ENCODE assay signal across 21 mouse cellular contexts in genomic region chr8:10985064-10985463, GRCm38 (mm10). TPM values are rescaled to one million over a fixed set of nuclear protein-coding genes. Genes with fewer than 3 reads are reported as not detected.
DNase-seq lines count a peak whose midpoint lies in the region; ATAC-seq lines count a peak whose summit lies in the region.
"Had no signal": no experiment of that assay in that cellular context is flagged by ENCODE, and none has a peak within 500 bp of the region (broad histone marks: within the 10 kb centered on the region; RNA-seq: fewer than 3 reads in every experiment).

No protein-coding gene starts in this region.

- H3K4me3 ChIP-seq in liver, embryonic 11.5 days (ENCODE audit: low read depth, low read length), result no peak overlapping the region
- H3K4me3 ChIP-seq in liver, embryonic 12.5 days, result no peak overlapping the region
- H3K4me3 ChIP-seq in liver, embryonic 16.5 days (ENCODE audit: low read depth, low read length), result no peak overlapping the region
- H3K4me3 ChIP-seq in midbrain, embryonic 16.5 days (ENCODE audit: low read depth, low read length), result no peak overlapping the region
- H3K4me3 ChIP-seq: embryonic facial prominence, embryonic 15.5 days; erythroblast, embryonic 14.5 days; forebrain, embryonic 15.5 days; heart, adult 2 months; heart, embryonic 15.5 days; hindbrain, embryonic 10.5 days had no signal

- WGBS in liver, embryonic 11.5 days, result 77% methylated on average over 7 of the region's 7 CpGs
- WGBS in liver, embryonic 12.5 days (ENCODE audit: insufficient replicate concordance), result 62% methylated on average over 7 of the region's 7 CpGs
- 60% methylated on average over 7 of the region's 7 CpGs for WGBS in liver, embryonic 16.5 days (ENCODE audit: insufficient replicate concordance)
- 61% methylated on average over 7 of the region's 7 CpGs for WGBS in midbrain, embryonic 16.5 days

- no peaks in the 10 kb centered on the region for H3K27me3 ChIP-seq in liver, embryonic 11.5 days (replicated peaks; ENCODE audit: control insufficient read depth, insufficient read depth, low read length)
- no peaks in the 10 kb centered on the region; the same call in 1 of the 2 replicates for H3K27me3 ChIP-seq in liver, embryonic 12.5 days (replicated peaks)
- no peaks in the 10 kb centered on the region for H3K27me3 ChIP-seq in liver, embryonic 16.5 days (ENCODE audit: control insufficient read depth, insufficient read depth, low read depth, low read length)
- H3K27me3 ChIP-seq in midbrain, embryonic 16.5 days (ENCODE audit: control insufficient read depth, insufficient read depth, low read depth, low read length), result no peaks in the 10 kb centered on the region
- H3K27me3 ChIP-seq: embryonic facial prominence, embryonic 15.5 days; forebrain, embryonic 15.5 days had no signal

- H3K36me3 ChIP-seq in liver, embryonic 11.5 days (ENCODE audit: control insufficient read depth, insufficient read depth, low read length), result peaks cover 39% of the 10 kb centered on the region
- H3K36me3 ChIP-seq in liver, embryonic 12.5 days, result peaks cover 70% of the 10 kb centered on the region
- H3K36me3 ChIP-seq in liver, embryonic 16.5 days (ENCODE audit: control insufficient read depth, insufficient read depth), result peaks cover 17% of the 10 kb centered on the region
- H3K36me3 ChIP-seq in midbrain, embryonic 16.5 days (ENCODE audit: control insufficient read depth, insufficient read depth, low read length), result peaks cover 13% of the 10 kb centered on the region

- no peak overlapping the region for H3K4me2 ChIP-seq in liver, embryonic 11.5 days
- H3K4me2 ChIP-seq in liver, embryonic 12.5 days, result peak overlapping the region; percentile 8; the same call in 1 of the 2 replicates
- H3K4me2 ChIP-seq in liver, embryonic 16.5 days (ENCODE audit: low read depth, low read length), result no peak overlapping the region
- no peak overlapping the region for H3K4me2 ChIP-seq in midbrain, embryonic 16.5 days (ENCODE audit: low read length)
- H3K4me2 ChIP-seq: embryonic facial prominence, embryonic 15.5 days; forebrain, embryonic 15.5 days; heart, embryonic 11.5 days; heart, embryonic 15.5 days; hindbrain, embryonic 14.5 days had no signal

- no peak overlapping the region for H3K9ac ChIP-seq in liver, embryonic 11.5 days (ENCODE audit: low read depth, low read length)
- no peak overlapping the region for H3K9ac ChIP-seq in liver, embryonic 12.5 days
- no peak overlapping the region for H3K9ac ChIP-seq in liver, embryonic 16.5 days (ENCODE audit: low read depth, low read length)
- no peak overlapping the region for H3K9ac ChIP-seq in midbrain, embryonic 16.5 days (ENCODE audit: low read depth, low read length)
- H3K9ac ChIP-seq: embryonic facial prominence, embryonic 15.5 days; forebrain, embryonic 15.5 days; heart, embryonic 15.5 days; hindbrain, embryonic 14.5 days had no signal

- DNase-seq in liver, result peak; percentile 61
- DNase-seq in liver, embryonic 11.5 days (ENCODE audit: low spot score), result no peak
- DNase-seq in layer of hippocampus, adult 18-20 months (ENCODE audit: low spot score in 2 of 2), result no peak
- DNase-seq: adrenal gland, postnatal 10 days; cerebellum, adult 11-12 months; cerebellum, adult 9-10 months; cerebellum, postnatal 25 days; gastrocnemius, postnatal 10 days; heart, adult 2 months; heart, postnatal 14 days had no signal

- no peaks in the 10 kb centered on the region for H3K9me3 ChIP-seq in liver, embryonic 11.5 days (ENCODE audit: control insufficient read depth, low read length)
- no peaks in the 10 kb centered on the region for H3K9me3 ChIP-seq in liver, embryonic 12.5 days (replicated peaks)
- no peaks in the 10 kb centered on the region for H3K9me3 ChIP-seq in liver, embryonic 16.5 days (replicated peaks; ENCODE audit: control insufficient read depth, low read length)
- H3K9me3 ChIP-seq in midbrain, embryonic 16.5 days (replicated peaks; ENCODE audit: control insufficient read depth, low read length, poor library complexity, severe bottlenecking), result no peaks in the 10 kb centered on the region
- H3K9me3 ChIP-seq: embryonic facial prominence, embryonic 15.5 days; forebrain, embryonic 15.5 days; heart, embryonic 15.5 days; hindbrain, embryonic 10.5 days had no signal

- peaks cover 44% of the 10 kb centered on the region for H3K4me1 ChIP-seq in liver, embryonic 11.5 days (replicated peaks; ENCODE audit: control insufficient read depth, insufficient read depth, low read length)
- peaks cover 75% of the 10 kb centered on the region for H3K4me1 ChIP-seq in liver, embryonic 12.5 days
- peaks cover 50% of the 10 kb centered on the region for H3K4me1 ChIP-seq in liver, embryonic 16.5 days (ENCODE audit: control insufficient read depth, low read depth, low read length)
- H3K4me1 ChIP-seq in midbrain, embryonic 16.5 days (ENCODE audit: control insufficient read depth, insufficient read depth, low read length), result peaks cover 15% of the 10 kb centered on the region

- no peak overlapping the region for H3K27ac ChIP-seq in liver, embryonic 11.5 days (ENCODE audit: low read depth, low read length)
- H3K27ac ChIP-seq in liver, embryonic 12.5 days, result no peak overlapping the region
- H3K27ac ChIP-seq in liver, embryonic 16.5 days (ENCODE audit: low read length), result no peak overlapping the region
- no peak overlapping the region for H3K27ac ChIP-seq in midbrain, embryonic 16.5 days (ENCODE audit: low read length)
- H3K27ac ChIP-seq: embryonic facial prominence, embryonic 15.5 days; forebrain, embryonic 15.5 days; heart, adult 2 months; heart, embryonic 15.5 days; hindbrain, embryonic 10.5 days; hindbrain, embryonic 14.5 days had no signal

- ATAC-seq in liver, embryonic 11.5 days (replicated peaks; ENCODE audit: low FRiP score), result no peak
- peak; percentile 69 for ATAC-seq in liver, embryonic 12.5 days
- peak; percentile 61 for ATAC-seq in liver, embryonic 16.5 days (ENCODE audit: low read depth)
- no peak for ATAC-seq in midbrain, embryonic 16.5 days
- no peak for ATAC-seq in activated CD4-positive, CD25-positive, alpha-beta regulatory T cell, adult 4 months
- ATAC-seq: forebrain, embryonic 15.5 days had no signal

RNA-seq across cellular contexts. Expression of gene Irs2, which starts 23.2 kb away (rescaled TPM):
- polyA plus RNA-seq in liver, embryonic 11.5 days (2014; fragmentation: Nextera tagmentation; extraction: Ambion mirVana), result 8.3 and 8.9 TPM in 2 replicates
- 9.6 and 10.4 TPM in 2 replicates for polyA plus RNA-seq in liver, embryonic 12.5 days (2016; fragmentation: Nextera tagmentation; extraction: Ambion mirVana)
- polyA plus RNA-seq in liver, embryonic 16.5 days (2015; fragmentation: Nextera tagmentation; extraction: Ambion mirVana), result 3.0 and 3.2 TPM in 2 replicates
- 3.8 and 5.1 TPM in 2 replicates for polyA plus RNA-seq in midbrain, embryonic 16.5 days (2015; fragmentation: Nextera tagmentation; extraction: Ambion mirVana)
- total RNA-seq in layer of hippocampus, adult 18-20 months (2021), result 10 to 100 TPM; 80.4 to 85.0 TPM
- under 1 TPM; 0.48 to 0.83 TPM for polyA plus RNA-seq in activated CD4-positive, CD25-positive, alpha-beta regulatory T cell, adult 4 months (2017; shearing (Covaris generic))

Comparison
In these comparisons a context has a peak if more than half of its experiments do, and no peak if none do; other contexts are left out.
1. ATAC-seq: peak in liver, embryonic 12.5 days (single experiment) and liver, embryonic 16.5 days (single experiment); none in liver, embryonic 11.5 days (single experiment), midbrain, embryonic 16.5 days (single experiment) and activated CD4-positive, CD25-positive, alpha-beta regulatory T cell, adult 4 months (single experiment).